Mouse (Mus musculus): ENCODE measurements at regions not wholly inside any gene's neighbourhood (a gene's known extent, or its start where the extent isn't known, plus 50 kb on each side); places are given as distances from the start of the nearest gene placed in this dataset.
"Not testable (repeated sequence)": the region's sequence is repeated elsewhere in the genome, so short reads cannot be mapped to it uniquely, and the experiment has no call there.

DNA sequence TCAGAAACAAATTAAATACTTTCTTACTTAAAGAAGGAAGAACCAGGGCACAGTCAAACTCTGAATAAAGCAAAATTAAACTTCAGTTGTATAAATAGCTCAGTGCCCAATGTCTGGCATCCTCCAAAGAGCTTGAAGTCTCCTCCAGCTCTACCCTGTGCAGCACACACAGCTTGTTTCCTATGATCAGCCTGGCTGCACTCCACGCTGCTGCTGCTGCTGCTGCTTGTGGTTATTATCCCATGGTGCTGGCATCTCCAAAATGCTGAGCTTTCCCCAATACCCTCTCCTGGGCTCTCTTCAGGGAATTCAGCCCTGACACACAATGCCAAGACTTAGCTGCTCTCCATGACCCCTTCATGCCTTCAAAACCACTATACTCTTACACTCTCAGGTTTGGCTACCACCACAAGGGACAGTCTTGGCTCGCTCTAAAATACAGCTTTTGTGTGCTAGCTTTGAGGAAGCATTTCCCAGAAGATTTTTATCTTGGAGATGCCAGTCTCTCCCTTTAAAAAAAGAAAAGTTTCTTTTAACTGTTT lies 121.0 kb downstream of the Rab10 start:
- DNase-seq (ENCODE audit: inconsistent age in 2 of 2, low spot score in 1 of 2), result not testable (repeated sequence)

DNA sequence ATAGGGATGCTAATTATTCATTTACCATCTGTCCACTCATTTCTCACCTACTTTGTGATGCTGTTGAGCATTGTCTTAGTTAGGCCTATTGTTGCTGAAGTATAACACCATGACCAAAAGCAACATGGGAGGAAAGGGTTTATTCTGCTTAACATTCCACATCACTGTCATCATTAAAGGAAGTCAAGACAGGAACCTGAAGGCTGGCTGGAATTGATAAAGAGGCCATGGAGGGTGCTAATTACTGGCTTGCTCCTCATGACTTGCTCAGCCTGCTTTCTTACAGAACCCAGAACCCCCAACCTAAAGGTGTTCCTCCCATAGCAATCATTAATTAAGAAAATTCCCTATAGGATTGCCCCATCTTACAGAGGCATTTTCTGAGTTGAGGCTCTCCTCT lies 121.6 kb downstream of the Rab10 start:
- no peak for DNase-seq (ENCODE audit: inconsistent age in 2 of 2, low spot score in 1 of 2)

DNA sequence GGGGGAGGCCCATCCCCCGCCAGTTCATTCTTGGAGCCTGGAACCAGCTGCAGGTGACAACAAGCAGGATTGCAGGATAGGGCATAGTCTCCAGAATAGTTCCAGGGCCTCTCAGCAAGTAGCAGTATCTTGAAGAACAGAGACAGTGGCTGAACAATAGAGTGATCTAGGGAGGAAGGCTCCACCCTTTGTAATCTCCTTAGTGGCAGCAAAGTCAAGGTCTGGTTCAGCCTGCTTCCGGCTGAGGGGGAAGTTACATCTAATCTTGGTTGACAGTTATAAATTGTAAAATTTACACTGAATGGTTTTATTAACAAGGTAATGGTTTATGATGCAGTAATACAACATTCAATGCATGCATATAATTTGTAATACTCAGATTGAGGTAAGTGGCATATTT lies 136.4 kb downstream of the Rab10 start:
- no peak for DNase-seq (ENCODE audit: inconsistent age in 2 of 2, low spot score in 1 of 2)

DNA sequence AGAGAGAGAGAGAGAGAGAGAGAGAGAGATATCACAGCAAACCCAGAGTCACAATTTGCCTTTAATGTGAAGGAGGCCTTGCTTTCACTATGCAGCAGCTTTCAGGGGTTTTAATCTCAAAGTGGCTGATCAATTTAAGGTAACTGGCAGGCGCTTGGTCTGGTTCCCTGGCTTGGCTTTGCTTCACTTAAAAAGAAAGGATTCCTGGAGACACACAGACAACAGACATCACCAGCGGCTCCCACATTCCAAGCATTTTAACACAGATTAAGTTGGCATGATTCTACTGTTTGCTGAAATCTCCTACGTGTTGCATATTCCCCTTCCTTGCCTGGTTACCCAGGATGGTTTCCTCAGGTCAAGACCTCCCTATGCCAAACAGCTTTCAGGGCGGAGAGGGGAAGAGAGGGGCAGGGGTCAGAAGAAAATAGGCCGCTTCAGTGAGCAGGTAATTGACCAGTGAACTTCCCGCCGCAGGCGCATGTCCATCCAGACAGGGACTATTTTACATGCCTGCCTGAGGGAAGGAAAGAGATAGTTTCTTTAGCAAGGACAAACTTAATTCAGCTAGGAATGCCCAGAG lies 140.0 kb downstream of the Rab10 start:
- not testable (repeated sequence) for DNase-seq (ENCODE audit: inconsistent age in 2 of 2, low spot score in 1 of 2)

DNA sequence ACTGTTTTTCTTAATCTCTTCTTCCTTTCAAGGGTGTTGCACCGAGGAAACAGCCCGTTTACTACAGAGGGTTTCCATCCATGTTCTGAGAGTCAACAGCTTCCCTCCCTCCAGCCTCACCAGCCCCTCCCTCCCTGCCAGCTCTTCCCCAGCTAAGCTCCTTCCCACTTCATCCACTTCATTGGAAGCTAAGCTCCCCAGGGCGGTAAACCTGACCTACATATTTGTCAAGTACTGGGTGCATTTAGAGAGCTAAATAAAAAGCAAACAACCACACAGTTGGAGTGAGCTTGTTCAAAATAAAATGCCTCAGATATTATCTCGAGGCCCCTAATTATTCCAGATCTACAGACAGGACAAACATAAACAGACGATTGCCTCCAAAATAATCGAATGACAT lies 148.1 kb downstream of the Rab10 start:
- DNase-seq (ENCODE audit: inconsistent age in 2 of 2, low spot score in 1 of 2), result not testable (repeated sequence)

DNA sequence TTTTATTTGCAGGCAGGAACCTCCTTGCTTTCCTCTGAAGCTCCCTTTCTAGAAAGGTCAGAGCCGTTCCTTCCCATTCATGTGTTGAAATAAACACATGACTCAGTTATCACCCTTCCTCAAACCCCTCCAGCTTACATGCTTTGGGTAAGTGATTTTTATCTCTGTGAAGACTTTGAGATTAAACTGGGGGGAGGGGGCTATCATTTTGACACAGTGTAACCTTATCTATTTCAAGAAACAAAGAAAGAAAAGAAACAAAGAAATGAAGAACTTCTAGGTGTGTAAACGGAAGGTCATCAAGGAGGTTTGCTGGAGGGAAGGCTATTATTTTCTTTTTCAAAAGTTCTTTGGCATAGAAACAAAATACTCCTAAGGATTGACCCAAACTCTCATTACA lies 151.0 kb downstream of the Rab10 start:
- not testable (repeated sequence) for DNase-seq (ENCODE audit: inconsistent age in 2 of 2, low spot score in 1 of 2)

DNA sequence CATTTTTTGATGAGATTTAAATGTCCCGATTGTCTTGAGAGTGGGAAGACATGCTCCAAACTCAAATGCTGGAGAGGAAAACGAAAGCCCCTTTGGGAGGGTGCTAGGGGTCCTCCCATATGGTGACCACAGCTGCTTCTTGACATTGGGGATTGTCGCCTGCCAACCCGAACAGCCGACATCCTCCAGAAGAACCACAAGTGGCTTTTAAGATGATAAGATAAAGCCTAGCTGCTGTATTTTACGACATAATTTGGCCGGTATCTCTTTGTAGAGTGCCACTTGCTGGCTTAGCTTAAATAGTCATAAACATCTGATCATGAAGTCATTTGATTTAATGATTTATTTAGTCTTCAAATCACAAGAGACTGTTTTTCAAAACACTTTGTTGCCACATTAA lies 156.1 kb downstream of the Rab10 start:
- not testable (repeated sequence) for DNase-seq (ENCODE audit: inconsistent age in 2 of 2, low spot score in 1 of 2)

DNA sequence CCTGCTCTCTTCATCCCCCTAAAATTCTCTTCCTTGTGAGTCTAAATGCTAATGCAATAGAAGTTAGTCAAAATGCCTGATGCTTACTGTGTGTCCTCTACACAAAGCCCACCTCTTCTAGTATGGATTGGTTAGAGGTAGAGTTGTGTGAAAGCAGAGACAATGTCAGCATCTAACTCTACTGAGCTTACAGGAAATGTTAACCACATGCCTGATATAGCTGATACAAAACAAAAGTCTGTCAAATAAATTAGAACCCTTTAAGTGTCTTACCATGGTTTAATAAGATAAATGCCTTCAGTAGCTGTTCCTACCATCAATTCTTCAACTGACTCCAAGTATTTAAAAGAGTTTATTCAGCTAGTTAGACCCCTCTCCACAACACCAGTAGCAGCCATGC lies 177.2 kb downstream of the Rab10 start:
- not testable (repeated sequence) for DNase-seq (ENCODE audit: inconsistent age in 2 of 2, low spot score in 1 of 2)

DNA sequence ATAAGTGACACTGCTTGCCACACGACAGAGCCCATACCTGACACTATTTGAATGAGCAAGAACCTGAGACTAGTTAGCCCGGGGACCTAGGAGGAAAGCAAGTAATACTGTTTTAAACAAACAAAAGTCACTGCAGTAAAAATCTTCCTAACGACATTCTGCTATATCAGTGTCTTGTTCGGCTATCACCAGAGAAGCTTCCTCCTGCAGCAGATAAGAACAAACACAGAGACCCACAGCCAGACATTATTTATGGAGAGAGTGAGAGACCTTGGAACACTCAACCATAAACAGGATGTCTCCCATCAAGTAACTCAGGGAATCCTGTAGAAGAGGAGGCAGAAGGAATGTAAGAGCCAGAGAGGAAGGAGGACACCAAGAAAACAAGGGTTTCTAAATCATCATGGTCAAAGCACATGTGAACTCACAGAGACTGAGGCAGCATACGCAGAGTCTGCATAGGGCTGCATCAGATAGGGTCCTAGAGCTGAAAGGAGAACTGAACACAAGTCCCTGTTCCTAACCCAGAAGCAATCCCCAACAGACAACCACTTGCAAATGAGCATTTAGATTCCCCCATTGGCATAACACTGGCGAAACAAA lies 178.5 kb downstream of the Rab10 start:
- DNase-seq (ENCODE audit: inconsistent age in 2 of 2, low spot score in 1 of 2), result peak in 1 of 2 experiments; percentile 19

DNA sequence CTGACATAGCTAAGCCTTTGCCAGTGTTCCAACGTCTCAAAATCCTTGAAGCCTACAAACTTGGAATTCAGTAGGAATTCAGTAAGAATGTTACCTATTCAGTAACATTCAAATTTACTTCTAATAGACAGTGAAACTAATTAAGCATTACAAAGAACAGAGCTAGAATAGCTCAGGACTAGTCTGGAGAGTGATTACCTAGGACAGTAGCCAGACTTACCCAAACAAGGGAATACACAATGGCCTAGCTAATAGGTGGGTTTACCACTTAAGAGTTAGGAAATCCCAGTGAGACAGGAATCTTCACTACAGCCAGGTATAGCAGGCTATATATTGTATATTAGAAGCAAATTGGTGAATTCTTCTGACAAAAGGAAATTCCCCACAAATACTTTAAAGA lies 182.4 kb downstream of the Rab10 start:
- not testable (repeated sequence) for DNase-seq (ENCODE audit: inconsistent age in 2 of 2, low spot score in 1 of 2)

DNA sequence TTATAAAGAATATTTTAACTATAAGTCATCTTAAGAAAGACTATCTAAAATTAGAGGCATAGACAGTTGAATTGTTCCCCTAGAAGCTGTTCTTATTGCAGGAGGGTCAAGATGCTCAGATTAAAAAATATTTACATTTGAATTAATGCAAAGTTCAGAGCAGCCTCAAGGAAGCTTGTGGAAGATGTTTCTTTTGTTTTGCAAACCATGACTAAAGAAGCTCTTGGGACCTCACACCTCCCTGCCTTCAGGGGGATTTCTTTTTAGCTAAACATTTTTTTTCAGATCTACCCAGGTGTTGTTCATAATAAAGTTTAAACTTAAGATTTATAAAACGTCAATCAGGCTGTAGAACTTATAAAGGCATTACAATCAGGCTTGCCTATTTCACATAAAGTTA lies 185.7 kb downstream of the Rab10 start:
- DNase-seq (ENCODE audit: inconsistent age in 2 of 2, low spot score in 1 of 2), result no peak

DNA sequence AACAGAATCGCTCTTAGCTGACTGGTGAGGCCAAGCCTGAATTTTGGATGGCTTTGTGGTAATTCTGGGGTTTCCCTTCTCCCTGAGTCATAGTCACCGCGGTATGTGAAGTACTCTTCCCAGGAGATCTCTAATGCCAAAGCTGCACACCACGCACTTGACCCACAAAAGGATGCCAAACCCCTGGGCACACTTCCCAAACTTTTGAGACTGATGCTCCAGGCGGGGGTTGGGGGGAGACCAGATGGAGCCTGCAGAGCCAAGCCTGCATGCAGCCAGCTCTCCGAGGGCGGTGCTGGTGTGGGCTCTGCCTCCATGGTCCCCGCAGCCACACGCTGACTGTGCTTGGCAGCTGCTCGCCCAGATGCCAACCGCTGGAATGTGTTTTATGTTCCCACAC lies 199.2 kb downstream of the Rab10 start:
- DNase-seq (ENCODE audit: inconsistent age in 2 of 2, low spot score in 1 of 2), result not testable (repeated sequence)

DNA sequence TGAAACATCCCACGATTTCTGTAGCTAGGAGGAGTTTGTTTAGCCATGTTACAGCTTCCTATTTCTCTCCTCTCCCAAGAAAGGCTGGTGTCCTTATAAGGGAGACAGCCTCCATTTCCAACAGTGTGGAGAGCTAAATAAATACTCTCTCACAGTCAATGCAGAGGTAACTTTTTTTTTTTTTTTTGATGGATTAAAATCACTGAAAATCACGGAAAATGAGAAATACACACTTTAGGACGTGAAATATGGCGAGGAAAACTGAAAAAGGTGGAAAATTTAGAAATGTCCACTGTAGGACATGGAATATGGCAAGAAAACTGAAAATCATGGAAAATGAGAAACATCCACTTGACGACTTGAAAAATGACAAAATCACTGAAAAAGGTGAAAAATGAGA lies 200.1 kb downstream of the Rab10 start:
- DNase-seq (ENCODE audit: inconsistent age in 2 of 2, low spot score in 1 of 2), result peak; percentile 81 to 97

DNA sequence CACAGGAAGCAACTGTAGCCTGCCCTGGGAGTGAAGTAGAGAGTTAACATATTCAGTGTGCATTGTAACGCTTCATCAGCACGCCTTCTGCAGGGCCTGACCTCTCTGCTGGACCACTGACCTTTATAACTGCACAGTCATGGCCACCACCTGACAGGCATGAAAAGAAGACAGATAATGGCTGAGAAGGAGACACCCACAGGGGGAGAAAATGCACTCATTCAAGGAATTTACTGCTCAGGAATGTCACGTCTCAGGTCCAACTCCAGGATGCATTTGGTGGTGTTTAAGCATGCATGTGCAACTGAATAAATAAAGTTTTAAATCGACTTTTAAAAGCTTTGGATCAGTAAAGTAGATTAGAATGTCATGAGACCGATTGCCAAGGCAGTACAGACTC lies 207.8 kb downstream of the Rab10 start:
- DNase-seq (ENCODE audit: inconsistent age in 2 of 2, low spot score in 1 of 2), result not testable (repeated sequence)

DNA sequence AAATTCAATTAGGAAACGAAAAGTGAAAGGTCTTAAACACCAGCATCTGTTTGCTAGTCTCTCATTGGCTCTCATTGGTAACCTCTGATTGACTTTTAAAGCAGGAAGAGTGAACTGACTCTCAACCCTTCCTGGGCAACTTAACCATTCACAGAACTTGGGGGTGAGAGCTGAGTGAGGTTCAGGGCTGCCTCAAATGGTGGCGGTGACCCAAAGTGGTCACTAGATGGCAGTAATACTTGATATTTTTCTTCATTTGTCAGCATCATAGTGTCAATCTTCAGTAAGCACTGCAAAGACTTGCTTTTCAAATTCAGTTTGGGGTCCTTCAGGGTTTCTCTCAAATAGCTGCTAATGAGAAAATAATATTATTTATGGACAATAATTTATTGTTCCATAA lies 211.6 kb downstream of the Rab10 start:
- peak; percentile 39 to 84 for DNase-seq (ENCODE audit: inconsistent age in 2 of 2, low spot score in 1 of 2)

DNA sequence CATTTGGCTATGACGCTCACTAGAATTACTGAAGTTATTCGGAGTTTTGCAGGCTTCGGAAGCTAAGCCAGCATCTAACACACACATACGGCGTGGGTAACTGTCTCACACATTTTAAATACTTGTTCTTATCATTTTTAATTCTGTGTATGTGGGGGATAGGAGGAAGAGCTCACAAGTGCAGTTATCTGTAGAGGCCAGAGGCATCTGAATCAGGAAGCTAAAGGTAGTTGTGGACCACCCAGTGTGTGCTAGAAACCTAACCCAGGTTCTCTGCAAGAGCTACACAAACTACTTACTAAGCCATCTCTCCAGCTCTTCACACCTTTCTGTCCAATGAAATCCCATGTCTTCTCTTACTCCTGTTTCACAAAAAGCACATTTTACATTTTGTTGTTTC lies 215.3 kb downstream of the Rab10 start:
- no peak for DNase-seq (ENCODE audit: inconsistent age in 2 of 2, low spot score in 1 of 2)

DNA sequence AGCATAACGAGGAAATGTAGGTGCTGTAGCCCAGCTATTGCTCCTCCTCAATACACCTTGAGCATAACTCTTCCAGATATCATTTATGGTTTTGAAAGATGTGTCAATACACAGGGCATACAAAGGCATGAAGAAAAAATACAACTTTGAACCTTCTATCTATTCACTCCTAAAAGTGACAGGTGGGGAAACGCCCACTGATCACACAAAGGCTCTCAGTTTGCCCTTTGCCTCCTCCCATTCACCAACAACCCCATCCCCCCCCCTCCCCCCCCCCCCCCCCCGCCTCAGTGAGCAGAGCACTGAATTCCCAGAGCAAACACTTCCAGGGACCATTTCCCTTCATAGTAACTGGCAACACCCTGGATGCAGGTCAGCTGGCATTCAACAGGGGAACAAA lies 216.8 kb downstream of the Rab10 start:
- not testable (repeated sequence) for DNase-seq (ENCODE audit: inconsistent age in 2 of 2, low spot score in 1 of 2)

DNA sequence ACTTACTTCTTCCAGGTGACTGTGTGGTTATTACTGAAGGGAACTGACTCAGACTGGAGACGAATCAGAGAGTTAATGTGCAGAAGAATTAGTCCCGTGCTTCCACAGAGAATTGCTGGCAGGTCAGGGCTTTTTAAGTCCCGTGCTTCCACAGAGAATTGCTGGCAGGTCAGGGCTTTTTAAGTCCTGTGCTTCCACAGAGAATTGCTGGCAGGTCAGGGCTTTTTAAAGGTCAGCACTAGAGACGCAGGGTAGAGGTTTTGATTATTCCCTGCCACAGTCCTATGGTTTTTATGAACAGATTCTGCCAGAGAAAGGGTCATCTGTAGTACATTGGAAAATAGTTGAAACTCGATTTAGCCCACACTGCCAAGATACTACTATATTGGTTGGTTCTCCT lies 260.2 kb downstream of the Rab10 start:
- DNase-seq (ENCODE audit: inconsistent age in 2 of 2, low spot score in 1 of 2), result peak; percentile 54 to 86

DNA sequence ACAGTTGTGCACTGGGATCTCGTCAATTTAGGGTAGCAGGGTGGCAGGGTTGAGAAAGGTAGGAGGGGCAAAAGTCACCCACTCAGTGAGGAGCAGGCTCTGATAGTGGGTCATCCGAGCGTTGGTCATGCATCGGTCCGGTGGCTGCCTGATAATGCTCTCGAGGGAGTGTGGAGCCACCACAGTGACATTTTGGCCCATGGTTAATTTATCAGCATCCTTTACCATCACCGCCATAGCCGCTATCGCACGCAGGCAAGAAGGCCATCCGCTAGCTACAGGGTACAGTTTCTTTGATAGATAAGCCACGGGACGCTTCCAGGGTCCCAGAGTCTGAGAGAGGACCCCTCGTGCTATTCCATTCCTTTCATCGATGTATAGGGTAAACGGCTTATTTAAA lies 291.3 kb downstream of the Rab10 start:
- DNase-seq (ENCODE audit: inconsistent age in 2 of 2, low spot score in 1 of 2), result peak in 1 of 2 experiments; percentile 17

DNA sequence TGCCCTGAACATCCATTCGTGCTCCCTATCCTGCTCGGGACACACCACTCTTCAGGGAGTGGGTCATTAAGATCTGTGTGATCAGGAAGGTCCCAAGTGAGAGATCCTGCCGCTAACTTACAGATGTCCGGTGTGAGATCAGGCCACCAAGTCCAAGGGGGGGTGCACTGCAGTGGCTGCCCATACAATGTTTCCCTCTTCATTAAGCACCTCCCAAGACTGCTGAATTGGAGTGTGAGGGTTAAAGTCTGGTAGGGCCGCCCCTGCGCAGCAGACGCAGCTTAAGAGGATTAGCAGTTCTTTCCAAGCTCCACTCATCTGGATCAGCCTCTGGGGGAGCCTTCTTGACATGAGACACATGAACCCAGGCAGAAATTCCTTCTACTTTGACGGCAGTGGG lies 293.0 kb downstream of the Rab10 start:
- DNase-seq (ENCODE audit: inconsistent age in 2 of 2, low spot score in 1 of 2), result peak in 1 of 2 experiments; percentile 18

Measured in adrenal gland, adult (tissue).